Mouse (Mus musculus): ENCODE data around the gene Kif1c.

Gene Kif1c

GRCm38 (mm10) chr11:70667271-70668150, 32.8 kb upstream of the Kif1c start:
- DNase-seq = no peak

GRCm38 (mm10) chr11:70668335-70668770, 32.0 kb upstream of the Kif1c start:
- no peak for DNase-seq

- peak; percentile 94 to 100 for DNase-seq
Observed at GRCm38 (mm10) chr11:70668771-70669505, 31.4 kb upstream of the Kif1c start, which contains the start of gene Spag7. Gene Spag7 (minus strand): TSS chr11:70669416.

GRCm38 (mm10) chr11:70669582-70670345, 30.6 kb upstream of the Kif1c start:
- DNase-seq = peak; percentile 73 to 76

- peak in 1 of 2 experiments; percentile 33 for DNase-seq
Observed at GRCm38 (mm10) chr11:70670483-70670882, 29.9 kb upstream of the Kif1c start.

GRCm38 (mm10) chr11:70671333-70672047, 28.9 kb upstream of the Kif1c start:
- DNase-seq = no peak

- no peak for DNase-seq
Observed at GRCm38 (mm10) chr11:70674014-70674413, 26.3 kb upstream of the Kif1c start.

GRCm38 (mm10) chr11:70674501-70674900, 25.8 kb upstream of the Kif1c start:
- no peak for DNase-seq

- DNase-seq = no peak
Observed at GRCm38 (mm10) chr11:70678092-70678491, 22.3 kb upstream of the Kif1c start.

GRCm38 (mm10) chr11:70678576-70678975, 21.8 kb upstream of the Kif1c start:
- no peak for DNase-seq

- DNase-seq = no peak
Observed at GRCm38 (mm10) chr11:70679361-70679760, 21.0 kb upstream of the Kif1c start.

GRCm38 (mm10) chr11:70679894-70680293, 20.5 kb upstream of the Kif1c start:
- DNase-seq = no peak

- DNase-seq = no peak
Observed at GRCm38 (mm10) chr11:70681170-70681569, 19.2 kb upstream of the Kif1c start.

GRCm38 (mm10) chr11:70681897-70682581, 18.3 kb upstream of the Kif1c start:
- DNase-seq = no peak

GRCm38 (mm10) chr11:70683640-70684039, 16.7 kb upstream of the Kif1c start:
- no peak for DNase-seq

- DNase-seq = peak; percentile 71 to 78
Observed at GRCm38 (mm10) chr11:70686901-70687566, 13.3 kb upstream of the Kif1c start.

GRCm38 (mm10) chr11:70687601-70688199, 12.6 kb upstream of the Kif1c start, which contains the start of gene Camta2:
Gene Camta2 (minus strand): TSS chr11:70688105.
- DNase-seq = peak; percentile 90 to 91

GRCm38 (mm10) chr11:70688372-70688771, 12.0 kb upstream of the Kif1c start:
- DNase-seq = no peak

GRCm38 (mm10) chr11:70689578-70689977, 10.8 kb upstream of the Kif1c start:
- DNase-seq = no peak

- DNase-seq = no peak
Observed at GRCm38 (mm10) chr11:70693504-70693903, 6.8 kb upstream of the Kif1c start.

- no peak for DNase-seq
Observed at GRCm38 (mm10) chr11:70697376-70697775, 3.0 kb upstream of the Kif1c start.
